ENCODE assay signal across 8 mouse cellular contexts in the genomic region with DNA sequence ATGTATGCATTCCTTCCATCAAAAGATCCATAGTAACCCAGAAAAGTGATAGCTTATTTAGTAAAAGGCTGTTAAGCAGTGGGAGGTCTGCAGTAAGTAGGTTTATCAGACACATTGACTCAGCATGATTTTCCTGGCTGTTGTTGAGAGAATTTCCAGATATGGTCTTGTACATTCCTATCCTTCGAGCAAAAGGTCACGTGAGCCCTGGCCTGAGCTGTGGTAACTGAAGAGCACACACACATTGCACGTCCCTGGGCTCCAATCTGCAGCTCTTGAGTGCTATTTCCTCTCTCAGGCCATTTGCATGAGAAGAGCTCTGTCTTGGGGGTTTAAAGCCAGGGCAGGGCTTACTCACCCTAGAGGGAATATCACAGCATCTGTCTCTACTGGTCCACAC.
DNase-seq lines count a peak whose midpoint lies in the region; ATAC-seq and TF ChIP-seq lines count a peak whose summit lies in the region.

No protein-coding gene starts in this region.

- H3K4me1 ChIP-seq in hindbrain, embryonic 11.5 days (replicated peaks; ENCODE audit: control insufficient read depth, insufficient read depth, low read length), result no peaks in the 10 kb centered on the region
- no peaks in the 10 kb centered on the region for H3K4me1 ChIP-seq in hindbrain, embryonic 16.5 days (ENCODE audit: control insufficient read depth, insufficient read depth, low read depth, low read length)

- TF ChIP-seq CTCF in Patski (IDR thresholded peaks at IDR 0.05), result no peak

- H3K9ac ChIP-seq in hindbrain, embryonic 11.5 days (ENCODE audit: low read depth, low read length), result no peak overlapping the region
- H3K9ac ChIP-seq in hindbrain, embryonic 16.5 days (ENCODE audit: low read depth, low read length), result no peak overlapping the region

- ATAC-seq in hindbrain, embryonic 11.5 days (ENCODE audit: low FRiP score), result no peak
- ATAC-seq in hindbrain, embryonic 16.5 days, result no peak
- ATAC-seq in Patski, result peak; percentile 82
- ATAC-seq in erythroblast, adult 5-6 weeks (replicated peaks; ENCODE audit: low FRiP score, poor library complexity, severe bottlenecking), result no peak

- in situ Hi-C loops in Patski (cut with MboI; ENCODE audit: low pct_unique_long_range_greater_than_20kb), result loop anchor here (5.0 kb wide), 2 partner anchors 95 to 405 kb away; no protein-coding TSS in a partner anchor

- no peaks in the 10 kb centered on the region for H3K27me3 ChIP-seq in hindbrain, embryonic 11.5 days (ENCODE audit: control insufficient read depth, insufficient read depth, low read length)
- no peaks in the 10 kb centered on the region for H3K27me3 ChIP-seq in hindbrain, embryonic 16.5 days (replicated peaks; ENCODE audit: control insufficient read depth, insufficient read depth, low read length)
- H3K27me3 ChIP-seq in Patski, result no peaks in the 10 kb centered on the region

- DNase-seq in hindbrain, embryonic 11.5 days (ENCODE audit: low spot score), result peak; percentile 16
- peak; percentile 20 for DNase-seq in Patski (ENCODE audit: low read depth, low spot score)
- DNase-seq in heart, postnatal 14 days, result peak; percentile 17 to 42
- DNase-seq in lung, postnatal 10 days, result peak; percentile 60
- no peak for DNase-seq in right cerebral cortex, adult 18-20 months
- DNase-seq in cerebellum, adult 11 months, result no peak

- CTCF ChIA-PET in Patski (lab: Charles Lee), result interaction anchor here (1.3 kb wide), 1 partner anchor 20 kb away, joined by 3 read pairs; no protein-coding TSS in a partner anchor

- no peak overlapping the region for H3K27ac ChIP-seq in hindbrain, embryonic 11.5 days (ENCODE audit: low read depth, low read length)
- no peak overlapping the region for H3K27ac ChIP-seq in hindbrain, embryonic 16.5 days (ENCODE audit: low read depth, low read length)

- H3K36me3 ChIP-seq in hindbrain, embryonic 11.5 days (ENCODE audit: control insufficient read depth, insufficient read depth, low read length), result no peaks in the 10 kb centered on the region
- H3K36me3 ChIP-seq in hindbrain, embryonic 16.5 days (ENCODE audit: control insufficient read depth, insufficient read depth, low read length), result no peaks in the 10 kb centered on the region

- no peak overlapping the region for H3K4me3 ChIP-seq in hindbrain, embryonic 11.5 days (ENCODE audit: low read depth, low read length)
- H3K4me3 ChIP-seq in hindbrain, embryonic 16.5 days (ENCODE audit: low read length), result no peak overlapping the region

- no peak overlapping the region for H3K4me2 ChIP-seq in hindbrain, embryonic 11.5 days (replicated peaks; ENCODE audit: low read depth, low read length)
- no peak overlapping the region for H3K4me2 ChIP-seq in hindbrain, embryonic 16.5 days (ENCODE audit: low read length)

- no peaks in the 10 kb centered on the region for H3K9me3 ChIP-seq in hindbrain, embryonic 11.5 days (ENCODE audit: control insufficient read depth, low read length)
- H3K9me3 ChIP-seq in hindbrain, embryonic 16.5 days (ENCODE audit: control insufficient read depth, low read length), result no peaks in the 10 kb centered on the region

- POLR2A ChIA-PET in Patski (lab: Charles Lee), result no interaction called here

- WGBS in hindbrain, embryonic 11.5 days, result 29% methylated on average over 3 of the region's 3 CpGs
- 28% methylated on average over 3 of the region's 3 CpGs for WGBS in hindbrain, embryonic 16.5 days

- intact Hi-C loops in heart, postnatal 14 days (cut with DNase I), result no loop called here

Comparison
In these comparisons a context has a peak if more than half of its experiments do, and no peak if none do; other contexts are left out.
1. DNase-seq: peak in hindbrain, embryonic 11.5 days (single experiment), Patski (single experiment), heart, postnatal 14 days (2 of 2) and lung, postnatal 10 days (single experiment); none in right cerebral cortex, adult 18-20 months (single experiment) and cerebellum, adult 11 months (single experiment).